Mouse (Mus musculus): ENCODE results near the gene Prr13.

GRCm38 (mm10) chr15:102413687-102414086 lies 45.1 kb upstream of the Prr13 start:
- TF ChIP-seq CTCF (IDR thresholded peaks at IDR 0.05; ENCODE audit: insufficient read depth, low read length), result no peak
- no peak for TF ChIP-seq POLR2A (IDR thresholded peaks at IDR 0.05; ENCODE audit: borderline replicate concordance, extremely low read depth, low read depth, low read length)

Data from lung, adult 2 months (tissue).